Mouse (Mus musculus) thymus, adult 2 months (tissue): ENCODE measurements around the gene Fgfr2. TPM values are rescaled to one million over a fixed set of nuclear protein-coding genes. Genes with fewer than 3 reads are reported as not detected.

ENCODE experiments used
- DNase-seq: peaks from one replicate; pipeline ENCODE4 v3.0.0; 2021
- H3K27ac ChIP-seq: fragments of 200-500 bp; 2 replicates; pipeline ENCODE4 v1.5.1; 2012; ENCODE audit warnings: low read length, control low read depth; ENCODE audit not compliant: control insufficient read depth, insufficient read depth
- H3K27me3 ChIP-seq: fragments of 200-500 bp; 2 replicates; pipeline ENCODE4 v1.6.1; 2012; ENCODE audit warnings: mild to moderate bottlenecking, low read length, moderate library complexity, mixed read lengths; ENCODE audit not compliant: control insufficient read depth, insufficient read depth
- H3K36me3 ChIP-seq: fragments of 200-500 bp; 2 replicates; pipeline ENCODE4 v1.6.1; 2012; ENCODE audit warnings: mild to moderate bottlenecking, low read length, moderate library complexity; ENCODE audit not compliant: control insufficient read depth, insufficient read depth
- H3K4me1 ChIP-seq: fragments of 200-500 bp; replicated peaks from 2 replicates; pipeline ENCODE4 v1.6.1; 2012; ENCODE audit warnings: low read length; ENCODE audit not compliant: control insufficient read depth, insufficient read depth
- H3K4me3 ChIP-seq: fragments of 200-500 bp; 2 replicates; pipeline ENCODE4 v1.5.1; 2012; ENCODE audit warnings: mild to moderate bottlenecking, low read length, control low read depth, moderate library complexity; ENCODE audit not compliant: control insufficient read depth, insufficient read depth
- CTCF ChIP-seq: fragments of 200-500 bp; IDR thresholded peaks from 2 replicates; pipeline ENCODE4 v1.5.1; 2012; ENCODE audit warnings: mild to moderate bottlenecking, control low read depth, low read length, moderate library complexity, borderline replicate concordance; ENCODE audit not compliant: control insufficient read depth, poor library complexity, insufficient read depth; ENCODE audit errors: extremely low read depth
- POLR2A ChIP-seq: fragments of 200-500 bp; IDR thresholded peaks from 2 replicates; pipeline ENCODE4 v1.6.1; 2012; ENCODE audit warnings: mild to moderate bottlenecking, low read length, control low read depth, moderate library complexity; ENCODE audit not compliant: control insufficient read depth, poor library complexity, insufficient read depth; ENCODE audit errors: extremely low read depth
- WGBS: fragments of 180-500 bp; shearing (Covaris S2); methylation state at CpG from one replicate; pipeline ENCODE4 v1.1.7; 2018; 5-methylcytosine and 5-hydroxymethylcytosine counted together
- polyA plus RNA-seq: library from polyadenylated mRNA; depleted of rRNA; stranded (reverse); fragments of >200 nt; gene quantifications from 2 replicates; pipeline ENCODE4 v1.2.3, GENCODE M21; 2012

Fgfr2 gene
- polyA plus RNA-seq, 1 experiment = 12.1 TPM

GRCm38 (mm10) chr7:132465897-132466296, 657.3 kb downstream of the Fgfr2 start:
- WGBS = 91% methylated on average over 5 of the region's 5 CpGs
- H3K27me3 ChIP-seq = no peaks in the 10 kb centered on the region
- no peak for TF ChIP-seq POLR2A
- no peak for TF ChIP-seq CTCF

DNA sequence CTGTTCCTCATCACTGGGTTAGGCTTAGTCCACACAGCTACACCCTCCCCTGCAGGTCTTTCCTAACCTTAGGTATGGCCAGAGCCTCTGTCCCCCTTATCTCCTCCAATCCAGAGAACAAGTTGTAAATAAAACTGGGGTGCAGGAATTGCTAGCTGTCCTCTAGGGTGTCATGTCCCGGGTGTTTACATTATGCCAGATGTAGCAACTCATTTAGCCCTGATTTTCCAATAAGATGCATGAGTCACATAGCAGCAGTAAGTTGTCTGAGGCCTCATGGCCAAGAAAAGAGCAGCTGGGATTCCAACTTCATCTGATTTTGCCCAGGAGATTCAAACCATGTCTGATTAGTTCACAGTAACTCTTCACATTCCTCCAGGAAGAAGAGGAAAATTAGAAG, 658.3 kb downstream of the Fgfr2 start:
- H3K4me3 ChIP-seq = no peak overlapping the region
- no peak for DNase-seq
- no peaks in the 10 kb centered on the region for H3K4me1 ChIP-seq
- no peaks in the 10 kb centered on the region for H3K27me3 ChIP-seq
- TF ChIP-seq CTCF (no peak), POLR2A (no peak)
- no peak overlapping the region for H3K27ac ChIP-seq
- no peaks in the 10 kb centered on the region for H3K36me3 ChIP-seq
- 96% methylated on average over 1 of the region's 1 CpGs for WGBS

More at GRCm38 (mm10) chr7:132465897-132466296, 657.3 kb downstream of the Fgfr2 start:
- Histone ChIP-seq H3K36me3 (no peaks in the 10 kb centered on the region), H3K4me1 (no peaks in the 10 kb centered on the region), H3K27ac (no peak overlapping the region), H3K4me3 (no peak overlapping the region)
- DNase-seq = no peak

DNA sequence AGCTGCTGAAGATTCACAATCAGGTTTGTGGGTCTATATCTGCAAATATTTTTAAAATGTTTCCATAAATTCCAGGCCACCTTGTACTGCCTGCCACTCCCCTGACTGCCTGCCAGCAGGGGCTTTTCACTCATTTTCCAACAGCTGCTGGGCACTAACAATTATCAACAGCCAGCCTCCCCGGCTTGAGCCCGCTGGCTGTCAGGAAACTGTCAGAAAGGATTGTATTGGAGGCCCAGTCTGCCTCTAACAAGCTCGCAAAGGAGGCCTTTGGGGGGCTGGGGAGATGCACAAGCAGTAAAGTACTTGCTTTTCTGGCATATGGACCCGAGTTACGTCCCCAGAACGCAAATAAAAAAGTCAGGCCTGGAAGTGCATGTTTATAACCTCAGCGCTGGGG, 664.7 kb downstream of the Fgfr2 start:
- H3K4me3 ChIP-seq = no peak overlapping the region

GRCm38 (mm10) chr7:132455071-132455720, 668.0 kb downstream of the Fgfr2 start:
- no peak for TF ChIP-seq CTCF
- no peak for TF ChIP-seq POLR2A
- 69% methylated on average over 11 of the region's 11 CpGs for WGBS
- H3K4me3 ChIP-seq = no peak overlapping the region
- H3K27me3 ChIP-seq = no peaks in the 10 kb centered on the region
- no peak for DNase-seq
- H3K36me3 ChIP-seq = no peaks in the 10 kb centered on the region
- no peak overlapping the region for H3K27ac ChIP-seq
- no peaks in the 10 kb centered on the region for H3K4me1 ChIP-seq

More for the DNA sequence above, 664.7 kb downstream of the Fgfr2 start:
- Histone ChIP-seq H3K4me1 (no peaks in the 10 kb centered on the region), H3K36me3 (no peaks in the 10 kb centered on the region), H3K27ac (no peak overlapping the region), H3K27me3 (no peaks in the 10 kb centered on the region)
- TF ChIP-seq POLR2A = no peak
- 93% methylated on average over 7 of the region's 7 CpGs for WGBS
- no peak for DNase-seq

- TF ChIP-seq POLR2A = no peak
- no peak for TF ChIP-seq CTCF
- H3K4me1 ChIP-seq = no peaks in the 10 kb centered on the region
- H3K36me3 ChIP-seq = no peaks in the 10 kb centered on the region
- no peak overlapping the region for H3K4me3 ChIP-seq
- no peaks in the 10 kb centered on the region for H3K27me3 ChIP-seq
- no peak overlapping the region for H3K27ac ChIP-seq
- DNase-seq = no peak
- 92% methylated on average over 6 of the region's 6 CpGs for WGBS
Observed at GRCm38 (mm10) chr7:132449891-132450735, 673.0 kb downstream of the Fgfr2 start.

DNA sequence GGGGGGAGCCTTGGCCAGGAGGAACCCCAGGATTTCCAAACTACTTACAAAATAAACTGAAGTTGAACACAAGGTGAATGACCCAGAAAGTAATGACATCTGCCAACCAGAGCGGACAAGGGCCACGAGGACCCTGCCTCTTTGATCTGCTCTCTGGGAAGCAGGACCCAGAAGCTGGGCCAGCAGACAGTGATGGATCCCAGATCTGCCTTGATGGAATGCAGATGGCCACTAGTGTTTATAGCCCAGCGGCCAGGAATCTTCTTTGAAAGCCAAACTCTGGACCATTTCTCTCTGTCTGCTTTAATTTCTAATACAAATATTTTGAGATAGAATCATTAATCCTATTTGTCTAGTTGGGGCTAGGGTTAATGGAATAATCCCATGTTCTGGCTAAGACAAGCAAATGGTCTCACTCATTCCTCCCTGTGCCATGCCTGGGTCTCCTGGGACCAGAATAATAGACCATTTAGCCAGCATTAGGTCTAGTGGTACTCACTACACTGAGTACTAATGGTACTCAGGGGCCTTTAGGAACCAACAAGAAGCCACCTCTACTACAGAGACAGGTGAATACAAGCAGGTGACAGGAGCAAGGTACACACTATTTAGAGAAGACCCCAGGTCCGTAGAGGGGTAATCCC, 674.5 kb downstream of the Fgfr2 start:
- Histone ChIP-seq H3K27me3 (no peaks in the 10 kb centered on the region), H3K4me3 (no peak overlapping the region), H3K36me3 (no peaks in the 10 kb centered on the region), H3K27ac (no peak overlapping the region), H3K4me1 (no peaks in the 10 kb centered on the region)
- WGBS = 94% methylated on average over 4 of the region's 4 CpGs
- no peak for DNase-seq
- TF ChIP-seq POLR2A = no peak
- TF ChIP-seq CTCF = no peak
